Mouse (Mus musculus): Measurements from ENCODE around the gene Casp1. TPM values are rescaled to one million over a fixed set of nuclear protein-coding genes. Genes with fewer than 3 reads are reported as not detected.

The Casp1 gene
- total RNA-seq (2021), result 1 to 10 TPM in 1 of 2 experiments, under 1 TPM in 1; 0.75 to 1.5 TPM

DNA sequence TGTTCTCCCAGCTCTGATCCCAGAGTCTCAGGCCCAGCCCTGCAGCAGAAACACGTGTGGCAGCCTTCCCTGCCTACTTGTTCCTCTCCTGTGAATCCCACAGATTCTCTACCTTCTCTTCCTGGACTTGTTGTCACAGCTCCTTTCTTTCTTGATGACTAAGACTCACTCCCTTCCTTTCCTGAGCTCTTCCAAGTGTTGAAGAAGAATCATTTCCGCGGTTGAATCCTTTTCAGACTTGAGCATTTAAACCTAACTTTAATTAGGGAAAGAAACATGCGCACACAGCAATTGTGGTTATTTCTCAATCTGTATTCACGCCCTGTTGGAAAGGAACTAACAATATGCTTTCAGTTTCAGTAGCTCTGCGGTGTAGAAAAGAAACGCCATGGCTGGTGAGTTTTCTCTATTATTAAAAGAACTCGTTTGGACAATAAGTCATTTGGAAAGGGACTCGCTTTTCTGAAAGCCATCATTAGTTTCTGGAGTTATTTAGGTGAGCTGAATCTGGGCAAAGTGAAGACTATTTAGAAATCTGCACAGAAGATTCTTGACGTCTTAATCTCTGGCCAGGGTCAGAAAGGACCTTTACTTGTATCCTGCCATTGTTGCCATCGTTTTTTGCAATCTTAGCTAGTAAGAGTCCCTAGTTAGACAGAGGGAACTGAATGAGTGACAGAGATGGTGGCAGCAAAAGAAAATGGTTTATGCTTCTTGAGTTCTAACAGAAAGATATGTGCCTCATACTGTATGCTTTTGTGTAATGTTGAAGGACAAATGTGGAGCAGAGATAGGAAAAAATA, at the start of gene Casp1:
TSS of gene Casp1 (plus strand) at position 189 of the 803 bp plus-strand sequence.
- no peak for DNase-seq

DNA sequence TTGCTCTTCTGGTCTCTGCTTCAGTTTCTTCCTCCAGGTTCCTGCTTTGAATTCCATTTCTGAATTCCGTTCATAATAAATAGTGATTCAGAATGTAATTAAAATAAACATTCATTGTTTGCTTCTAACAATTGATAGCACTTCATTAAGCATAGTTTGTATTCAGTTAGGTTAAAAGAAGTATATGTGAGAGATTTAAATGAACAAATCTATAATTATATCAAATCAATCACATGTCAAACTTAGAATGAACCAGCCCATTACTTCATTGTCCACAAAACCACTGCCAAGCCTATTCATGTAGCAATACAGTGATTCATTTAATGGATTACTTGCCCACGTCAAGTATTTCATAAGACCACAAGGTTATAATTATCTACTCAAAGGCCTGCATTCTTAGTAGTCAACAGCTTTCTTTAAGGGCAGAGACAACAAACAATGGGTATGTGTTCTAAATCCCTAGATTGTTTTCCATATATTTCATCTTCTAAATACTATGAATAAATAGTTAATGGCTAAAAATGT, 34.3 kb upstream of the Casp1 start:
- DNase-seq, result no peak

GRCm38 (mm10) chr9:5270274-5270673, 28.0 kb upstream of the Casp1 start:
- DNase-seq, result no peak

- DNase-seq, result no peak
Measured at GRCm38 (mm10) chr9:5270884-5271283, 27.4 kb upstream of the Casp1 start.

DNA sequence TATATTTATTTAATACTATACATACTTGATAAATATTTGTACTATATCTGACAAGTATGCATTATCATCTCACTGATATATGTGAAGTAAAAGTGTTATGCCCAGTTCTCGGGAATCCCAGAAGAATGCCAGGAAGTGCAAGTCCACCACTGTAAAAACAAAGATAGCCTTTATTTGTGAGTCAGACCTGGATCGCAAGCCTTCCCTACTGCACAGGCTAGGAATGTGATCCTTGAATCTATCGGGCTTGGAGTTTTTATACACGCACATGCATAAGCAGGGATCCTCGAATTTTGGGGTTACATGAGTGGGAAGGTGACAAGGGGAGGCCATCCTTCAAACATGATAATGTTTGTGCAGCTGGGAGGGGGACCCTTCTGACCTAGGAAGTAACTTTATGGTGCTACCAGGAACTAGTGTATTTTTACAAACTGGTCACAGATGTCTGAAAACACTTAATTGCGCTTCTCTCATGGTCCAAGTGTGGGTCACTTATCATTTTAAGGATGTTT, 26.9 kb upstream of the Casp1 start:
- DNase-seq, result no peak

GRCm38 (mm10) chr9:5286071-5286470, 12.2 kb upstream of the Casp1 start:
- no peak for DNase-seq

DNA sequence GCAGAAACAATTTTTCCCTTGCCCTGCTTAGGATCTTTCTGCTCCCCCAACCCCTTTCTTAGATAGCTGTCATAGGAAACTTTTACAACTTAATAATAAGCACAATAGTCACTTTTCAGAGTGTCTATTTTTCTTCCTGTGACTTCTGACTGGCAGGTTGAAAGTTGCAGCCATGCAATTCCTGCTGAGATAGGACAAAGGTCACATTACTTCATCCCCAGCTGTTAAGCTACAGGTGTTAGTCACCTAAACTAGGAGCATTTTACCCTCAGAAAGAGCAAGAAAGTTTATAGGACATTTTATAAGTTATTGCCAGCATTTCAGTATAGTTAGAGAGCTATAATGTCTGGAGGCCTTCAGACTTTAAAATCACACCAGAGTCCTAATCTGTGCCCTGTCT, 11.7 kb upstream of the Casp1 start:
- DNase-seq, result no peak

DNA sequence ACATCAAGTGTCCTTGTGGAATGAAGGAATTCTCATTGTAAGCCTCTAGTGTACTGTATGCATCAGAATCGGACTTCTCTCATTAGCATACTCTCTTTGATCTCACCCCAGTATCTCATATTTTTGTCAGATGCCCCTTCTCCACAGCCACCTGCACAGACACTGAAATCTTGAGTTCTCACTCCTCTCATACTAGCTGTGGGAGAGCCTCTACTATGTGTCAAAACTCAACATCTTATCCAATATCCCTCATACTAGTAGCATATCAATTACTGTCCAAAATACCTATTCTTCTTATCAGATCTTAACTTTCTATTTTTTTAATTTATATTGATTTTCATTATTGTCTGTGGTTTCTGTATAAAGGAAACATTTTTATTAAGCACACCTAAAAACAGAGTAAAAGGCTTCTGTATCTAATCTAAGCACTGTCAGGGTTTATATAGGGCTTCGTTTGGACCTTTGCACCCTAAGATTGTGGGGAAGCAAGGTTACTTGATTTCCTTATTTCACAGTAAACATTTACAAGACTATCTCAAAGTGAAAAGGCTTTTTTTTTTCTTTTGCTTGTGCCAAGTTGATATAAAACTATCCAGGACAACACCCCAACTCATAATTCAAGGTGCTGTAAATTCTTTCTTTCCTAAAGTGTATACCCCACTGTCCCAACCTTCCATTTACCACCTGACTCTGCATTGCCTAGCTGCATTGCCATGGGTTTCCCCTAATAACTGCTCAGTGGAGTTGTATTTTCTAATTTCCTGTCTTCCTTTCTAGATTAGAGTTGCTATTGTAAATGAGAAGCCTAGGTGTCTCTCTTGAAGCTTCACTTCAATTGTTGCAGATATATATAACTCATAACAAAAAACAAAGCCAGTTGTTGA, 1.7 kb upstream of the Casp1 start:
- DNase-seq, result no peak

DNA sequence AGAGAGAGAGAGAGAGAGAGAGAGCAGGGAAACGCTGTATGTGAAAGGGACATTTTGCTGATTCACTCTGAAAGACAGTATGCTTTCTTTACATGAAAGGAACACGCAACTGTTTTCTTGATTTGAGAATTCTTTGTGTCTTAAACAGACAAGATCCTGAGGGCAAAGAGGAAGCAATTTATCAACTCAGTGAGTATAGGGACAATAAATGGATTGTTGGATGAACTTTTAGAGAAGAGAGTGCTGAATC, 740 bp downstream of the Casp1 start:
- DNase-seq, result no peak

DNA sequence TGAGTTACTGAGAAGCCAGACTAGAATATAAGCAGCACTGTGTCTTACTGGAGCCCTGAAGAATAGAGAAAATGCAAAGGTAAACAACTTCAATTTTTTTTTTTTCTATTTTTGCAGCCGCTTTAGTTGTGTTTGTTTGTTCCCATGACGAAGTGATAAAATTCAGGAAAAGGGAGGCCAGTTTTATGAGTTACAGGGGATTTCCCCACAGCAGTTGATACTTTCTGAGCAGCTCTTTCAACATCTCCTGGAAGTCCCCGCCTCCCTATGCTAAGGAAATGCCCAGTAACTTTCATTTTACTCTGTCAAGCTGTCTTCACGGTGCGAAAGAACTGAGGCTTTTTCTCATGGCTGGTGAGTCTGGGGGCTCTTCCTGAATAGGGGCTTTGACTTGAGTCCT, 10.2 kb downstream of the Casp1 start, which contains the start of gene Casp4:
TSS of gene Casp4 (plus strand) at position 268 of the 400 bp plus-strand sequence.
- no peak for DNase-seq

- no peak for DNase-seq
Measured at GRCm38 (mm10) chr9:5310112-5310511, 11.8 kb downstream of the Casp1 start.

DNA sequence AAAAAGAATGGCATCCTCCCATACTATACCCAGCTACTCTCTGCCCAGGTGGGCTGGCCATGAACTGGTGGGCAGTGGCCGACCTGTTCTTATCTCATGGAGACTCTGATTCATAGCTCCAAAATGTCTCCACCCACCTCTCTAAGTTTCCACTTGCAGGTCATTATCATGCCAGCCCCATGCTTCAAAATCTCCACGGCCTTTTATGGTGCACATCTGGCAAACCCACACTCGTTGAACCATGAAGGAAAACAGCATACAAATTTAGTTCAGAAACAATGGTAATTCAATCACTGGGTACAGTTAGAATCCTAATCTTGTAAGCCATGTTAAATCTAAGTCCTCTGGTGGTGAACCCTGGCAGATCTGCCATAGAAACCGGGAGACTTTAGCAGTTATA, 13.1 kb downstream of the Casp1 start:
- DNase-seq, result no peak

DNA sequence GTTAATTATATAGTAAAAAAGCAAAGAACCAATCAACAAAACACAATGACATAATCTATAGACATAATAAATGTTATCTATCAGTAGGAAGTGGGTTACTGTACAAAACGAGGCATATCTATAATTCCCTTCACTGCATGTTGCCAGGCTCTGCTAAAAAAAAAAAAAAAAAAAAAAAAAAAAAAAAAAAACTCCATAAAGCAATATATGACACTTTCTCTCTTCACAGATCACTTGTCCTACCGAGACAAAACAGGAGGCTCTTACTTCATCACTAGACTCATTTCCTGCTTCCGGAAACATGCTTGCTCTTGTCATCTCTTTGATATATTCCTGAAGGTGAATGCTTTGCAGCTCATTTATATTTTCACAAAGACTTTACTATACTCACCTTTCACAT, 29.9 kb downstream of the Casp1 start:
- no peak for DNase-seq

DNA sequence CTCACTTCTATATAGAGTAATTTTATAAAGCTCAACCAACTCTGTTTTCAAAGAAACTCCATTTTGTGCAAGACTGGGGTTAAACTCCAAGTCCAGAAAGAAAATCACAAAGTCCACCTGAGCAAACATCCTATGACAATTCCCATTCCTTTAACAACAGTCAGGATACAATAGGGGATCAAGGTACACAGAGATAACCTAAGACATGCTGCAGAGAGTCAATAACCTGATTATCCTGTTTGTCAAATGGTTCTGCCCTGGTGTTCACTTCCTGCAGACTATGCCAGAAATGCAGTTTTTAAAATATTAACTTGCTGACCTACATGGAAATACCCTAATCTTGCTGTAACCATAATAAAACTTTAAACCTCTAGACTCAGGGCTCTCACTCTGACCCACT, 34.1 kb downstream of the Casp1 start:
- no peak for DNase-seq

DNA sequence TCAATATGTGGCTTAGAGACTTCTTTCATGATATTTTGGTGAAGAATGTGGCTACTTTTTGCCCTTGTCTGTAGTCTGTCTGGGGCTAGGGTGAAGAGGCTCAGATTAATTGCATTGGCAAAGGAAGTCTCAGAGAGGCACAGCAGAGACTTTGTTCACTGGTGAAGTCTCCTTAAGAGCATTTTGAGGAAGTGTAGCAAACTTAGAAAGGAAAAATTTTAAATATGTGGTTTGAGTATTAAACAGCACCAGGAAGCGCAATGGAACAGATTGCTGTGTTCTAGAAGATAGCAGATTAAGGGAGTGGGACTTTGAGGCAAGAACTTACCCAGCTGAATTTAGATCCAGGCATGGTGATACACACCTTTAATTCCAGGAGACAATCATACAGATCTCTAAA, 35.1 kb downstream of the Casp1 start:
- no peak for DNase-seq

GRCm38 (mm10) chr9:5343092-5343491, 44.8 kb downstream of the Casp1 start:
- DNase-seq, result no peak

GRCm38 (mm10) chr9:5344090-5344489, 45.8 kb downstream of the Casp1 start:
- no peak for DNase-seq

DNA sequence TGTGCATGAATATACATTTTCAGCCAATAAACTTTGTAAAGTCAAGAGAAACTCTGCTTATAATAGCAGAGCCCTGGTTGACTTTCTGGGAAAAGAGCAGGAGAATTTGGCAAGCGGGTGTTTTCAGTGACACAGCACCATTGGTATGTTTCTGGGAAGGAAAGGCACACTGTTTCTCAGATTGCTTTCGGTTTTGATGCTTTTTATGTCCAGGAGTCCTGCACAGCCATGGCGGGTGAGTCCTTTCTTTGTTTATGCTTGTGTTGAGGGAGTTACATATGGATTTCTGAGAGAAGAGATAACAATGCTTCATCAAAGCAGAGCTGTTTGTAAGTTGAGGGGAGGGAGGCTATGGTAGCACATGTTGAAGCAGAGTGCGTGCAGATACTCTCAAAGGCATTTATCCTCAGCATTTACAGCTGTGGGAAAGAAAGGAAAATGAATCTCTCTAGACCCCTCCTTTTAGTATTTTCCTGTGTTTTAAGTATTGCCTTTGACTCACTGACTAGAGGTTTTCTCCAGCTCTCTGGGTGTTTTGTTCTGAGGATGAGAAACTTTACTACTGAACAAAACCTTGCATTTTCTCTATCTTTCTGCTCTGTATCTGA, 47.1 kb downstream of the Casp1 start, which contains the start of gene Casp12:
TSS of gene Casp12 (plus strand) at position 140 of the 608 bp plus-strand sequence.
- DNase-seq, result no peak

DNA sequence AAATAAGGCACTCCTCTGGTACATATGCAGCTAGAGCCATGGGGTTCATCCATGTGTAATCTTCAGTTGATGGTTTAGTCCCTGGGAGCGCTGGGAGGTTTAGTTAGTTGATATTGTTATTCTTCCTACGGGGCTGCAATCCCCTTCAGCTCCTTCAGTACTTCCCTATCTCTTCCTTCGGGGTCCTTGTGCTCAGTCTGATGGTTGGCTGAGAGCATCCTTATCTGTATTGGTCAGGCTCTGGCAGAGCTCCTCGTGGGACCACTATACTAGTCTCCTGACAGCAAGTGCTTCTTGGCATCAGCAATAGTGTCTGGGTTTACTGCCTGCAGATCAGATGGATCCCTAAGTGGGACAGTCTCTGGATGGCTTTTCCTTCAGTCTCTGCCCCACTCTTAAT, 49.1 kb downstream of the Casp1 start:
- DNase-seq, result no peak

GRCm38 (mm10) chr9:5353673-5354072, 55.4 kb downstream of the Casp1 start:
- no peak for DNase-seq

- no peak for DNase-seq
Measured at GRCm38 (mm10) chr9:5356801-5357200, 58.5 kb downstream of the Casp1 start.
